ENCODE assay signal across 27 mouse cellular contexts in the genomic region with DNA sequence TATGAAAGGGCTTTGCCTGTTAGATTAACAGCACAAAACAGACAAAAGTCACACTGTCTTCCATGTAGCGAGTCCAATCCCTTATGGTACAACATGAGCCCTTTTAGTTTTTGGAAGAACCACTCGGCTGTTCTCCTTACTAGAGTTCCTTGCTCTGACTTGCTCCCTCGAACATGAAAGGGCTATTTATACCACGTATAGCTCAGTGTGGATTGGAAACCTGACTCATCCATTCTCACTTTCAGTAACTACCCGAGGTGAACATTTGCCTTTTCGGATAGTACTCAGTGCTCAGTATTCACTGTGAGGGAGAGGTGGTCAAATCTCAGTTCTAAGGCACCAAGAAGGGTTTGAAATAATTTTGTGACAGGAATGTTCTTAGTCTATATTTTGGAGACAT. TPM values are rescaled to one million over a fixed set of nuclear protein-coding genes. Genes with fewer than 3 reads are reported as not detected.
DNase-seq lines count a peak whose midpoint lies in the region; ATAC-seq and TF ChIP-seq lines count a peak whose summit lies in the region.
"Had no signal": no experiment of that assay in that cellular context is flagged by ENCODE, and none has a peak within 500 bp of the region (broad histone marks: within the 10 kb centered on the region; RNA-seq: fewer than 3 reads in every experiment).

No protein-coding gene starts in this region.

- in situ Hi-C loops in CH12.LX (cut with MboI; ENCODE audit: low pct_ligation_motif_present, low pct_unique_long_range_greater_than_20kb, low sequenced_read_pairs): no loop called here

- peaks cover 0 to 9% of the 10 kb centered on the region in 2 experiments; a peak in 2 of 4 replicates for H3K4me1 ChIP-seq in CH12.LX (ENCODE audit: control insufficient read depth in 1 of 2, insufficient read depth in 2 of 2)
- no peaks in the 10 kb centered on the region for H3K4me1 ChIP-seq in kidney, embryonic 14.5 days (ENCODE audit: control insufficient read depth, insufficient read depth, low read length)

- no peaks in the 10 kb centered on the region for H3K9me3 ChIP-seq in CH12.LX (replicated peaks; ENCODE audit: low read length)
- no peaks in the 10 kb centered on the region for H3K9me3 ChIP-seq in kidney, embryonic 14.5 days (ENCODE audit: control insufficient read depth, low read length)
- H3K9me3 ChIP-seq: G1E had no signal

- no peak overlapping the region for H3K9ac ChIP-seq in CH12.LX (ENCODE audit: insufficient read depth, low read depth)
- H3K9ac ChIP-seq in kidney, embryonic 14.5 days (ENCODE audit: low read depth, low read length): no peak overlapping the region

- H3K79me2 ChIP-seq in CH12.LX (replicated peaks; ENCODE audit: control insufficient read depth, extremely low read depth, insufficient read depth, poor library complexity, severe bottlenecking): no peaks in the 10 kb centered on the region

- ATAC-seq in frontal cortex, adult (ENCODE audit: low TSS enrichment): peak; percentile 60
- ATAC-seq in kidney, embryonic 14.5 days (ENCODE audit: low FRiP score, low TSS enrichment): no peak
- ATAC-seq: activated CD4-positive, CD25-positive, alpha-beta regulatory T cell, adult 4 months; CD4-positive, CD25-positive, alpha-beta regulatory T cell, adult 4 months; Patski had no signal

- no peak for TF ChIP-seq POLR2A in CH12.LX (IDR thresholded peaks at IDR 0.05; ENCODE audit: low read depth, low read length)

- no peak overlapping the region for H3K4me3 ChIP-seq in CH12.LX (replicated peaks in 1 of 3; ENCODE audit: low read depth in 2 of 3, low read length in 2 of 3, poor library complexity in 1 of 3)
- H3K4me3 ChIP-seq in kidney, embryonic 14.5 days (ENCODE audit: low read length): no peak overlapping the region

- no peak for TF ChIP-seq CTCF in CH12.LX (conservative IDR thresholded peaks at IDR 0.05 in 1 of 2, IDR thresholded peaks at IDR 0.05 in 1 of 2; ENCODE audit: low read depth in 2 of 2, low read length in 2 of 2)

- no peak for TF ChIP-seq RAD21 in CH12.LX (IDR thresholded peaks at IDR 0.05; ENCODE audit: low read depth, low read length)

- H3K36me3 ChIP-seq in CH12.LX (replicated peaks in 1 of 2; ENCODE audit: control insufficient read depth in 1 of 2, insufficient read depth in 1 of 2, low read length in 1 of 2): no peaks in the 10 kb centered on the region
- H3K36me3 ChIP-seq in kidney, embryonic 14.5 days (ENCODE audit: control insufficient read depth, insufficient read depth, low read length): no peaks in the 10 kb centered on the region
- H3K36me3 ChIP-seq: G1E had no signal

- peak overlapping the region; percentile 34; the same call in 1 of the 2 replicates for H3K4me2 ChIP-seq in CH12.LX (ENCODE audit: insufficient read depth, low read depth, poor library complexity, severe bottlenecking)
- H3K4me2 ChIP-seq in kidney, embryonic 14.5 days (replicated peaks; ENCODE audit: low read depth, low read length): no peak overlapping the region

- TF ChIP-seq EP300 in CH12.LX (IDR thresholded peaks at IDR 0.05; ENCODE audit: low read length): peak; percentile 71

- H3K27me3 ChIP-seq in CH12.LX (replicated peaks): no peaks in the 10 kb centered on the region
- no peaks in the 10 kb centered on the region for H3K27me3 ChIP-seq in kidney, embryonic 14.5 days (ENCODE audit: control insufficient read depth, insufficient read depth, low read length)
- H3K27me3 ChIP-seq: Patski had no signal

- DNase-seq in frontal cortex, adult 2 months (ENCODE audit: extremely low spot score in 1 of 2, low spot score in 1 of 2): no peak
- DNase-seq in CH12.LX (ENCODE audit: extremely low read depth): peak; percentile 12
- DNase-seq in brain, adult 2 months (ENCODE audit: low read depth, low spot score): peak; percentile 54
- DNase-seq in thymus, postnatal 25 days: no peak
- DNase-seq: adrenal gland, adult 2 months; adrenal gland, adult 8-10 months; adrenal gland, postnatal 10 days; adrenal gland, postnatal 14 days; adrenal gland, postnatal 25 days; adrenal gland, postnatal 36 days; B cell, adult 2 months; cerebellum, adult 11 months; cerebellum, adult 11-12 months; cerebellum, adult 18-20 months; cerebellum, adult 2 months; cerebellum, adult 8-10 months had no signal

- dilution Hi-C loops in CH12.LX (cut with MboI; ENCODE audit: extremely low pct_ligation_motif_present, extremely low pct_unique_long_range_greater_than_20kb, low sequenced_read_pairs): no loop called here

- WGBS in kidney, embryonic 14.5 days: 77% methylated on average over 6 of the region's 6 CpGs

- H3K27ac ChIP-seq in CH12.LX (ENCODE audit: insufficient read depth, low read depth): no peak overlapping the region
- no peak overlapping the region for H3K27ac ChIP-seq in kidney, embryonic 14.5 days (ENCODE audit: low read depth, low read length)

TF ChIP-seq in CH12.LX, 34 proteins besides CTCF, POLR2A, EP300 and RAD21:
- no peak for TF ChIP-seq UBTF (IDR thresholded peaks at IDR 0.05; ENCODE audit: low read depth, low read length)
- TF ChIP-seq IRF4 (IDR thresholded peaks at IDR 0.05; ENCODE audit: low read depth, low read length): peak; percentile 82
- TF ChIP-seq MEF2A (IDR thresholded peaks at IDR 0.05; ENCODE audit: borderline replicate concordance, low read depth, low read length): peak; percentile 85; the same call in 1 of the 2 replicates
- TF ChIP-seq RCOR1 (conservative IDR thresholded peaks at IDR 0.05; ENCODE audit: low read depth, low read length): no peak
- TF ChIP-seq SMC3 (IDR thresholded peaks at IDR 0.05; ENCODE audit: low read depth, low read length): no peak
- 0 out of 2 replicates have a peak, but pooled peaks have one; percentile 12 for TF ChIP-seq JUND (conservative IDR thresholded peaks at IDR 0.05; ENCODE audit: low read depth, low read length)
- TF ChIP-seq JUN (IDR thresholded peaks at IDR 0.05; ENCODE audit: insufficient read depth, low read depth, low read length): peak; percentile 64

RNA-seq across cellular contexts. Expression of a gene that starts 34.6 kb away (rescaled TPM):
- polyA plus RNA-seq in frontal cortex, adult 2 months (2012; rRNA removed): 10.8 and 12.8 TPM in 2 replicates
- total RNA-seq in CH12.LX (2012; rRNA removed): not detected in 2 replicates
- total RNA-seq in CH12.LX (2014; rRNA removed): not detected in 2 replicates
- polyA plus RNA-seq in CH12.LX (2012; ENCODE audit: insufficient read length, low read depth): not detected in 2 replicates
- 1.6 and 1.7 TPM in 2 replicates for polyA plus RNA-seq in kidney, embryonic 14.5 days (2014; fragmentation: Nextera tagmentation; extraction: Ambion mirVana)
- total RNA-seq: MEL had no signal
- polyA plus RNA-seq: activated CD4-positive, CD25-positive, alpha-beta regulatory T cell, adult 4 months; G1E had no signal

RNA-seq across cellular contexts. Expression of a gene that starts 35.3 kb away (rescaled TPM):
- polyA plus RNA-seq in frontal cortex, adult 2 months (2012; rRNA removed): not detected in 2 replicates
- total RNA-seq in CH12.LX (2012; rRNA removed): not detected in 2 replicates
- not detected in 2 replicates for total RNA-seq in CH12.LX (2014; rRNA removed)
- polyA plus RNA-seq in CH12.LX (2012; ENCODE audit: insufficient read length, low read depth): not detected in 2 replicates
- polyA plus RNA-seq in kidney, embryonic 14.5 days (2014; fragmentation: Nextera tagmentation; extraction: Ambion mirVana): not detected in 2 replicates
- total RNA-seq: adrenal gland, adult 2 months; adrenal gland, adult 8-10 months; adrenal gland, postnatal 14 days; adrenal gland, postnatal 25 days; adrenal gland, postnatal 4 days; ES-E14; G1E; MEL had no signal
- polyA plus RNA-seq: activated CD4-positive, CD25-positive, alpha-beta regulatory T cell, adult 4 months; adrenal gland, adult 2 months; brain, embryonic 14.5 days; C2C12; CD4-positive, CD25-positive, alpha-beta regulatory T cell, adult 4 months; cerebellum, adult 2 months; G1E; Patski had no signal

Comparison
In these comparisons a context has a peak if more than half of its experiments do, and no peak if none do; other contexts are left out.
1. DNase-seq: peak in CH12.LX (single experiment) and brain, adult 2 months (single experiment); none in frontal cortex, adult 2 months (0 of 2) and thymus, postnatal 25 days (single experiment).